Mouse (Mus musculus) adrenal gland, postnatal 10 days (tissue): ENCODE data around the gene Atraid. TPM values are rescaled to one million over a fixed set of nuclear protein-coding genes. Genes with fewer than 3 reads are reported as not detected.
A peak's percentile ranks its signal among the peaks of the same experiment; 100 is the strongest.
"Not testable (repeated sequence)": the region's sequence is repeated elsewhere in the genome, so short reads cannot be mapped to it uniquely, and the experiment has no call there.

Experiments
- DNase-seq: peaks from one replicate; pipeline ENCODE4 v3.0.0; 2021; ENCODE audit warnings: mixed read lengths
- total RNA-seq, 2 experiments: library from RNA; stranded (reverse); gene quantifications; 2 replicates each; pipeline ENCODE4 v1.2.3; 2021

The Atraid gene
- total RNA-seq, 2 experiments from 2014 or later = 123 to 129 TPM

DNA sequence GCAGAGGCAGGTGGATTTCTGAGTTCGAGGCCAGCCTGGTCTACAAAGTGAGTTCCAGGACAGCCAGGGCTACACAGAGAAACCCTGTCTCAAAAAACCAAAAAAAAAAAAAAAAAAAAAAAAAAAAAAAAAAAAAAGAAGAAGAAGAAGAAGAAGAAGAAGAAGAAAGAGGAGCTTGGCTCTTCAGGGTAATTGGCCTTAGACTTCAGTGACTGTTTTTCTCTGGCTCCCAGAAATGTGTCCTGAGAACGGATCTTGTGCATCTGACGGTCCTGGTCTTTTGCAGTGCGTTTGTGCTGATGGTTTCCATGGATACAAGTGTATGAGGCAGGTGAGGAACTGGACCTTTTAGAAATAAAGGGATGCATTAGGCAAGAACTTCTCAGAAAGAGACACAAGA lies 5.6 kb downstream of the Atraid start:
- not testable (repeated sequence) for DNase-seq

GRCm38 (mm10) chr5:31054261-31055215 lies 6.4 kb downstream of the Atraid start, which contains the start of gene Cad:
Cad (plus strand) TSS chr5:31054780.
- DNase-seq = peak; percentile 98

DNA sequence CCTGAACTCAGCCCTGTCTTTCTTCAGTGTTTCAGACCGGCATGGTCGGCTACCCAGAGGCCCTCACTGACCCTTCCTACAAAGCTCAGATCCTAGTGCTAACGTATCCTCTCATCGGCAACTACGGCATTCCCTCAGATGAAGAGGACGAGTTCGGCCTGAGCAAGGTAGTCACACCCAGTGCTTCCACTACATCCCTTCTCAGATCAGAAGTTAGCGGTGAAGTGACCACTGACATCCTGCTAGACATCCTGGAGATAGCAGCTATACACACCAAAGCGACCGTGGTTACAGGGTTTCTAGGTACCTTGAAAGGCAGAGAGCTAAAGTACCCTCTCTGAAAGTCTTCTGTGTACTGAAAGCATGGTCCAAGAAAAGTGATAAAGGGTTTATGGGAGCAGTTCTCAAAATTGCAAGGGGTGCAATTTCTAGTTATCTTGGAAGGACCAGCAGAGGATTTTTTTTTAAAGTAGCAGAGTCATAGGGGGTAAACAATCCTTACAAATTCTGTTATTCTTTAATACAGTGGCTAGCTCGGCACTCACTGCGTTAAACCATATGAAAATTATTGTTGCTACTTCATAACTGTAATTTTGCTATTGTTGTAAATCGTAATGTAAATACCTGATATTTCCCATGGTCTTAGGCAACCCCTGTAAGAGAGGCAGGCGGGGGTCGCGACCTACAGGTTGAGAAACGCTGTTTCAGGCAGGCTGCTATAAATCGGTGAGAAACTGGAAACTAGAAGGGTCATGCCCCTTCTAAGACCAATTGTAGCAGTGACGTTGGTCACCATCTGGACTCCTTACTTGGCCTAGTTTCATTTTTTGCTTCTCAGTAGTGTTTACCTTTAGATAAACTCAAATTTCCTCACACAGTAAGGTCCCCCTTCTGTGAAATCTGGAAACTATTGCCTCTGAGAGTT lies 7.4 kb downstream of the Atraid start:
- no peak for DNase-seq

DNA sequence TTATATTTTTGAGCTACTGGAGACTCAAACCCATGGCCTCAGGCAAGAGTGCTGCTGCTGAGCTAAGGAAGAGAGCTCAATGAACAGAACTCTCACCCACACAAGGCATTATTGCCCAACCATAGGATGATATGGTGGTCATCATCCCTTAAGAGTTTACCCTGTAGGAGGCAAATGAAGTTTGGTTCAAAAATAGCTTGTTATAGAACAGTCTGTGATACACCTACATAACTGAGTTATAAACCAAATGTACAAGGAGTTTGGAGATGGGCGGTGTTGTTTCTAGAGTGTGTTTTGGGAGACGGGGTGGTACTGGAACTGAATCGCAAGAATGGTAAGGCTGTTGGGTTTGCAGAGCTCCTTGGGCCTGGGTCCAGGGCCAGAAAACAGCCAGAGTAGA lies 21.7 kb downstream of the Atraid start:
- DNase-seq = no peak

DNA sequence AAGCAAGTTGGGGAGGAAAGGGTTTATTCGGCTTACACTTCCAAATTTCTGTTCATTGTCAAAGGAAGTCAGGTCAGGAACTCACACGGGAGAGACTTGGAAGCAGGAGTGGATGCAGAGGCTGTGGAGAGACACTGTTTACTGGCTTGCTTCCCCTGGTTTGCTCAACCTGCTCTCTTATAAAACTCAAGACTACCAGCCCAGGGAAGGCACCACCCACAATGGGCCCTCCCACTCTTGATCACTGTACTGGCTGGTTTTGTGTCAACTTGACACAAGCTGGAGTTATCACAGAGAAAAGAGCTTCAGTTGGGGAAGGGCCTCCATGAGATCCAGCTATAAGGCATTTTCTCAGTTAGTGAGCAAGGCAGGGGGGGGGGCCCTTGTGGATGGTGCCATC lies 22.9 kb downstream of the Atraid start:
- no peak for DNase-seq

- no peak for DNase-seq
Observed at GRCm38 (mm10) chr5:31071821-31072220, 23.7 kb downstream of the Atraid start.

DNA sequence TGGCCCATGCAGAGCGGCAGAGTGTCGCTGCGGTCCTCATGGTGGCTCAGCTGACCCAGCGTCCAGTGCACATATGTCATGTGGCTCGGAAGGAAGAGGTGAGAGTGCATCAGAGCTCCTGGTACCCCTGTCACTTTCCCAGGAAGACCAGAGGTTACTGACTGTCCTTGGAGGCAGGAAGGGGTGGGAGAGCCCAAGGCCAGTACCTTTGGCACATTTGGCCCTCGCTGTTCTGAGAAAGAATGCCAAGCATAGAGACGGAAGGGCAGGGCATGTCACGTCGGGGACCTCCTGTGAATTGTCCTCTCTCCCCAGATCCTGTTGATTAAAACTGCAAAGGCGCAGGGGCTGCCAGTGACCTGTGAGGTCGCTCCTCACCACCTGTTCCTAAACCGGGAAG lies 25.1 kb downstream of the Atraid start:
- peak; percentile 38 for DNase-seq

- peak; percentile 53 for DNase-seq
Observed at GRCm38 (mm10) chr5:31076346-31076745, 28.2 kb downstream of the Atraid start.

GRCm38 (mm10) chr5:31080059-31080794 lies 32.1 kb downstream of the Atraid start:
- DNase-seq = no peak

GRCm38 (mm10) chr5:31080795-31081164 lies 32.7 kb downstream of the Atraid start:
- no peak for DNase-seq

DNA sequence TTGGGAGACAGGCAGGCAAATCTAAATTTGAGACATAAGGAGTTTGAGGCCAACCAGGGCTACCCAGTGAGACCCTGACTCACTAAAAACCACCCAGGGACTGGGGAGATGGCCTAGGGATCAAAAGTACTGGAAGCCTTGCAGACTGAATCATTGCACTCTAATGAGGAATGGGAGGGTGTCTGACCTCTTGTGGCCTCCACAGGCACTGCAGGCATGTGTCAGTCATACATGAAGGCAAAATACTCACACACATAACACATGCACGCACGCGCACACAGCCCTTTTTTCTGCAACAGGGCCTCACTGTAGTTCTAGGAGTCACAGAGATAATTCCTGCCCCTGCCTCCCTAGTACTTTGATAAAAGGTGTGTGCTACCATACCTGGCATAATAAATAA lies 33.3 kb downstream of the Atraid start:
- DNase-seq = peak; percentile 68

DNA sequence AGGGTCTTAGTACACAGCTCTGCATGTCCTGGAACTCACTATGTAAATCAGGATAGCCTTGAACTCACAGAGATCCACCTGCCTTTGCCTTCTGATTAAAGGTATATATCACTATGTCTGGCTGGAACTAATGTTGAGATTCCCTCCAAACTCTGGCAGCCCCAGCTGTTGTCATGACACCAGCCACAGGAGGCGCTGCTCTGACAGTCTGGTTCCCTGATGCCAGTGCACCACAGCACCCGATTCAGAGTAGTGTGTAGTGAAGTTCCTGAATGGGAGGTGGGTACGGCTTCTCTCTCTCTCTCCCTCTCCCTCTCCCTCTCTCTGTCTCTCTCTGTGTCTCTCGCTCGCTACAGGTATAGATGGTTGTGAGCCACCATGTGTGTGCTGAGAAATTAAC lies 34.2 kb downstream of the Atraid start:
- DNase-seq = peak; percentile 79

DNA sequence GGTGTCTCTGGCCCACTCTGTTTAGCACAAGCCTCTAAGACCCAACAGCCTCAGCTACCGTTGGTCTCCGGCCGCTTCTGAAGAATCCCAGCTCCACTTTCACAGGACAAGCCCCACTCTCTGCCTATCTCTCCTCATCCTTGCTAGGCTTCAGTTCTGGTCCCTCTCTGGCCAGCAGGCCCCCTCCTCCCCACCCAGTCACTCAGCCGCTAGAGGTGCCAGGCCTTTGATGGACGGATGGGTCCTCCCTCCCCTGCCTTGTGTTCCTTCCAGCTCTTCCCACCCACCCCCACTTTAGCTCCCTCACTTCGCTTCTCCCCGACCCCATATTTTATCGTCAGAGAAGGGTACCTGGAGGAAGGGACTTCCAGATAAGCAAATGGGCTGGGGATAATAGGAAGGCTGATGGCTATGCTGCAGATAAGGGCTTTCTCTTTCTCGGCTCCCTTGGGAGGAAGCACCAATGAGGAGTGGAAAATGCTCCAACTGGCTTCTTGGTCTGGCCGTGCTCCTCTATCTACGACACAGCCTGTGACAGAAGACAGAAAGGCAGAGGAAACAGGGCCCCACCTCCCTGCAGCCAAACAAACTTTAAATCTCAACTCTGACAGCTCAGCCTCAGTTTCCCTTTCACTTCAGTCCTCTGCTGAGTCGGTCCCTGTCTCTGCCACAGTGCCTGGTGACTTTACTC lies 35.0 kb downstream of the Atraid start:
- DNase-seq = no peak

DNA sequence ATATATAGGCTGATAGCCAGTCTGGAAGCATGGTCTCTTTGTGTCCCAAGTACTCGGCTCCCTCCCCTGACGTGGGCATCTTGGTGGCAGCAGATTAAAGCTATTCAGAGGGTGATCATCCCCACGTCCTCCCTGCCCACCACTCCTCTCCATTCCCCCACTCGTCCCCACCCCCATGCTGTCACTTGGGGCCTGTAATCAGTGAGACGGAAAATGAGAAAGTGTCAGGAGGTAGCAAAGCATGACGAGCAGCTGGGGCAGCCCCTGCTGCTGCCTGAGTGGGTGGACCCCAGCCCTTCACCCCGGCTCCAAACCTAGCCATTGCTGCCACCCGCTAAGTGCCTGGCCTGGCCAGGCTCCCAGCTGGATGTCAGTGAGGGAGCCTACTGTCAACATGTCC lies 35.8 kb downstream of the Atraid start:
- DNase-seq = no peak

- DNase-seq = no peak
Observed at GRCm38 (mm10) chr5:31086606-31087005, 38.5 kb downstream of the Atraid start.

GRCm38 (mm10) chr5:31087131-31087530 lies 39.0 kb downstream of the Atraid start:
- DNase-seq = no peak

GRCm38 (mm10) chr5:31092231-31092975 lies 44.3 kb downstream of the Atraid start:
- no peak for DNase-seq

GRCm38 (mm10) chr5:31093151-31094041 lies 45.3 kb downstream of the Atraid start:
- DNase-seq = peak; percentile 58

- no peak for DNase-seq
Observed at GRCm38 (mm10) chr5:31094100-31094798, 46.1 kb downstream of the Atraid start.
